In the genomic region with DNA sequence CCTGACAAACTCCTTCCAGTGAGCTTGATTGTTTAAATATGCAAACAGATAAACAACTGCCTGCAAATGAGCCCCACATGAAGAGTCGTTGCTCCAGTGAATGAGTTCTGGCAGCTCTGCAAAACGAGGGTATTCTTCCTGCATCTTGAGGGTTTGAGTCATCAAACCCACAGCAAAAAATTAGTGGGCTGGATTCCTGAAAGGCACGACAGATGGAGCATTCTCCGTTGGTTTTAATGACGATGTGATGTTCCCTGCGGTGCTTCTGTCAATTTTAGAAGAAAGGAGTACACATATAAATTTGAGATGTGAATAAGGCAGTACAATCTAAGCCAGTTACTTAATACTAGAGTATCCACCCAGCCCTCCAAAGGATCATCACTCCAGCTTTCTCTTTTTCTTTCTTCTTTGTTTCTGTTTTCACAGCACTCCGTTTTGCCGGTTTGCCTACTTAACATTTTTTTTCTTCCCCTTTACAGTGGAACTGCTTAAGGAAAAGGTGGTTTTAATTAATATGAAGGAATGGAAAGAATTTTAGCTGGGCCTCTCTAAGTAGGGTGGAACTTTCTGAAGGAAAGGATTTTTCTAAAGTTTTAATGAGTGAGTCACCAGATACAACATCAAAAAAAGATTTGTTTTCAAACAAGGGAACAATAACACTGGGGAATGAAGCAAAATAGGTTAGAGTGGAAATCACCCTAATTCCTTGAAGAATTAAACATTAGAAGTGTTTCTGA, we compare ENCODE assay signal across 8 mouse cellular contexts. TPM values are rescaled to one million over a fixed set of nuclear protein-coding genes. Genes with fewer than 3 reads are reported as not detected.
DNase-seq lines count a peak whose midpoint lies in the region; ATAC-seq and TF ChIP-seq lines count a peak whose summit lies in the region.

No protein-coding gene starts in this region.

- H3K4me3 ChIP-seq in forebrain, embryonic 12.5 days (replicated peaks): no peak overlapping the region
- no peak overlapping the region for H3K4me3 ChIP-seq in neural tube, embryonic 12.5 days
- H3K4me3 ChIP-seq in thymus, adult 2 months (ENCODE audit: control insufficient read depth, insufficient read depth, low read length): no peak overlapping the region

- peaks cover 8% of the 10 kb centered on the region for H3K4me1 ChIP-seq in forebrain, embryonic 12.5 days
- no peaks in the 10 kb centered on the region; the same call in 1 of the 2 replicates for H3K4me1 ChIP-seq in neural tube, embryonic 12.5 days
- no peaks in the 10 kb centered on the region for H3K4me1 ChIP-seq in thymus, adult 2 months (replicated peaks; ENCODE audit: control insufficient read depth, insufficient read depth, low read length)

- H3K36me3 ChIP-seq in forebrain, embryonic 12.5 days (replicated peaks): no peaks in the 10 kb centered on the region
- no peaks in the 10 kb centered on the region for H3K36me3 ChIP-seq in neural tube, embryonic 12.5 days
- H3K36me3 ChIP-seq in thymus, adult 2 months (ENCODE audit: control insufficient read depth, insufficient read depth, low read length): no peaks in the 10 kb centered on the region

- WGBS in forebrain, embryonic 12.5 days: 3% methylated on average over 8 of the region's 8 CpGs
- WGBS in neural tube, embryonic 12.5 days: 9% methylated on average over 8 of the region's 8 CpGs
- 41% methylated on average over 8 of the region's 8 CpGs for WGBS in thymus, adult 2 months

- 0 out of 2 replicates have a peak overlapping the region, but pooled peaks have one; percentile 62 for H3K4me2 ChIP-seq in forebrain, embryonic 12.5 days
- peak overlapping the region; percentile 59 for H3K4me2 ChIP-seq in neural tube, embryonic 12.5 days (replicated peaks)

- no peak for ATAC-seq in forebrain, embryonic 12.5 days (ENCODE audit: low FRiP score)
- ATAC-seq in neural tube, embryonic 12.5 days (ENCODE audit: low FRiP score, low read depth): no peak

- no peak for TF ChIP-seq CTCF in thymus, adult 2 months (IDR thresholded peaks at IDR 0.05; ENCODE audit: borderline replicate concordance, control insufficient read depth, extremely low read depth, insufficient read depth, low read length, poor library complexity)

- H3K9me3 ChIP-seq in forebrain, embryonic 12.5 days: 0 out of 2 replicates have a peak, but pooled peaks cover 3% of the 10 kb centered on the region
- H3K9me3 ChIP-seq in neural tube, embryonic 12.5 days: no peaks in the 10 kb centered on the region

- H3K27ac ChIP-seq in forebrain, embryonic 12.5 days: peak overlapping the region; percentile 56; the same call in 1 of the 2 replicates
- no peak overlapping the region for H3K27ac ChIP-seq in neural tube, embryonic 12.5 days
- no peak overlapping the region for H3K27ac ChIP-seq in thymus, adult 2 months (ENCODE audit: control insufficient read depth, insufficient read depth, low read length)

- H3K9ac ChIP-seq in forebrain, embryonic 12.5 days: 0 out of 2 replicates have a peak overlapping the region, but pooled peaks have one; percentile 71
- no peak overlapping the region for H3K9ac ChIP-seq in neural tube, embryonic 12.5 days

- no peaks in the 10 kb centered on the region; the same call in 1 of the 2 replicates for H3K27me3 ChIP-seq in forebrain, embryonic 12.5 days
- H3K27me3 ChIP-seq in neural tube, embryonic 12.5 days (replicated peaks): no peaks in the 10 kb centered on the region
- peaks cover 2% of the 10 kb centered on the region for H3K27me3 ChIP-seq in thymus, adult 2 months (ENCODE audit: control insufficient read depth, insufficient read depth, low read length)

- no peak for TF ChIP-seq POLR2A in thymus, adult 2 months (IDR thresholded peaks at IDR 0.05; ENCODE audit: control insufficient read depth, extremely low read depth, insufficient read depth, low read length, poor library complexity)

- peak; percentile 26 for DNase-seq in 3134 (ENCODE audit: extremely low read depth, insufficient read length, low spot score)
- peak; percentile 32 for DNase-seq in brain, embryonic 18.5 days (ENCODE audit: low read depth, low spot score)
- peak; percentile 38 to 53 for DNase-seq in layer of hippocampus, postnatal 36 days
- no peak for DNase-seq in thymus, adult 2 months
- no peak for DNase-seq in thymus, postnatal 10 days (ENCODE audit: low spot score in 2 of 2)
- DNase-seq in kidney, postnatal 25 days: no peak

RNA-seq across cellular contexts. Expression of gene Naaladl2, which starts 1.1 kb away (rescaled TPM):
- polyA plus RNA-seq in forebrain, embryonic 12.5 days (2016; fragmentation: Nextera tagmentation; extraction: Ambion mirVana): 0.41 and 0.73 TPM in 2 replicates
- total RNA-seq in layer of hippocampus, postnatal 36 days (2021): 1 to 10 TPM; 2.4 to 2.5 TPM
- polyA plus RNA-seq in neural tube, embryonic 12.5 days (2016; fragmentation: Nextera tagmentation; extraction: Ambion mirVana): 0.76 and 0.93 TPM in 2 replicates
- polyA plus RNA-seq in thymus, adult 2 months (2012; rRNA removed): 0.23 and 0.26 TPM in 2 replicates

Comparison
In these comparisons a context has a peak if more than half of its experiments do, and no peak if none do; other contexts are left out.
1. DNase-seq: peak in 3134 (single experiment), brain, embryonic 18.5 days (single experiment) and layer of hippocampus, postnatal 36 days (2 of 2); none in thymus, adult 2 months (single experiment), thymus, postnatal 10 days (0 of 2) and kidney, postnatal 25 days (0 of 2).